11 mouse cellular contexts compared by ENCODE assay signal in the genomic region with DNA sequence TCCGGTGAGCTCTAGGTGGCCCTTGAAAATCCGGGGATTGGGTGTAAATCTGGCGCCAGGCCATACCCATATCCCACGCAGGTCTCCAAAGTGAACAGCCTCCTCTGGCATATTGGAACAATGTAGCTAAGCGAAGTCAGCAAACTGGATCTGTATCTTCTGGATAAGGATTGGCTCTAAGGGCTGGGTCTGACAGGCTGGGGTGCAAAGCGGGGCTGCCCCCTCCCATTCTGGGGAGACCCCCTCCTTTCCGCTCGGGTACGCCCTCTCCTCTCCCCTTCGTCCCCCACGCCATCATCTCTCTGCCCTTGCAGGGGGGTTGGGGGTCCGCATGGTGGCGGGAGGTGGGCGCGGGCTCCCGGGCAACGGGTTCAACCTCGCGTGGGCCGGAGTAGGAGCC. TPM values are rescaled to one million over a fixed set of nuclear protein-coding genes. Genes with fewer than 3 reads are reported as not detected.
A peak's percentile ranks its signal among the peaks of the same experiment; 100 is the strongest.
DNase-seq lines count a peak whose midpoint lies in the region; ATAC-seq and TF ChIP-seq lines count a peak whose summit lies in the region.
"Had no signal": no experiment of that assay in that cellular context is flagged by ENCODE, and none has a peak within 500 bp of the region (broad histone marks: within the 10 kb centered on the region; RNA-seq: fewer than 3 reads in every experiment).

No protein-coding gene starts in this region.

- DNase-seq in forebrain, embryonic 11.5 days (ENCODE audit: low spot score): no peak
- peak; percentile 2 for DNase-seq in midbrain, postnatal 0 days (ENCODE audit: low spot score)
- DNase-seq in retina, embryonic 14.5 days (ENCODE audit: low spot score): no peak
- no peak for DNase-seq in layer of hippocampus, adult 8-10 months (ENCODE audit: low spot score in 2 of 2)
- DNase-seq: kidney, adult 18-20 months had no signal

- peak; percentile 33; the same call in 1 of the 2 replicates for ATAC-seq in forebrain, embryonic 11.5 days (replicated peaks; ENCODE audit: low FRiP score)
- no peak for ATAC-seq in forebrain, embryonic 13.5 days
- ATAC-seq in midbrain, postnatal 0 days (ENCODE audit: low FRiP score): no peak
- no peak for ATAC-seq in midbrain, embryonic 13.5 days
- peak; percentile 78 to 89 for ATAC-seq in hematopoietic stem cell, adult 5-6 weeks (replicated peaks in 1 of 2; ENCODE audit: insufficient read depth in 1 of 2, low FRiP score in 2 of 2, low TSS enrichment in 1 of 2, low read depth in 1 of 2, poor library complexity in 2 of 2, severe bottlenecking in 2 of 2)
- peak; percentile 68; the same call in 1 of the 2 replicates for ATAC-seq in stomach, embryonic 15.5 days (ENCODE audit: insufficient read depth, low FRiP score, low read depth)

- no peaks in the 10 kb centered on the region for H3K4me1 ChIP-seq in forebrain, embryonic 11.5 days (replicated peaks; ENCODE audit: control insufficient read depth, insufficient read depth, low read length)
- no peaks in the 10 kb centered on the region for H3K4me1 ChIP-seq in forebrain, embryonic 13.5 days
- H3K4me1 ChIP-seq in midbrain, postnatal 0 days (ENCODE audit: insufficient read depth, low read length): no peaks in the 10 kb centered on the region
- no peaks in the 10 kb centered on the region for H3K4me1 ChIP-seq in midbrain, embryonic 13.5 days (replicated peaks)
- no peaks in the 10 kb centered on the region for H3K4me1 ChIP-seq in stomach, embryonic 15.5 days
- H3K4me1 ChIP-seq: limb, embryonic 15.5 days had no signal

- H3K36me3 ChIP-seq in forebrain, embryonic 11.5 days (ENCODE audit: control insufficient read depth, insufficient read depth, low read length): no peaks in the 10 kb centered on the region
- no peaks in the 10 kb centered on the region for H3K36me3 ChIP-seq in forebrain, embryonic 13.5 days (ENCODE audit: poor library complexity, severe bottlenecking)
- no peaks in the 10 kb centered on the region for H3K36me3 ChIP-seq in midbrain, postnatal 0 days (ENCODE audit: insufficient read depth, low read length)
- H3K36me3 ChIP-seq in midbrain, embryonic 13.5 days: no peaks in the 10 kb centered on the region
- H3K36me3 ChIP-seq in stomach, embryonic 15.5 days: no peaks in the 10 kb centered on the region
- H3K36me3 ChIP-seq: limb, embryonic 15.5 days had no signal

- TF ChIP-seq CTCF in midbrain, postnatal 0 days (IDR thresholded peaks at IDR 0.05): no peak

- H3K27me3 ChIP-seq in forebrain, embryonic 11.5 days (ENCODE audit: control insufficient read depth, insufficient read depth, low read length): no peaks in the 10 kb centered on the region
- no peaks in the 10 kb centered on the region for H3K27me3 ChIP-seq in forebrain, embryonic 13.5 days
- H3K27me3 ChIP-seq in midbrain, postnatal 0 days (ENCODE audit: insufficient read depth, low read length): no peaks in the 10 kb centered on the region
- H3K27me3 ChIP-seq in midbrain, embryonic 13.5 days: no peaks in the 10 kb centered on the region
- H3K27me3 ChIP-seq in stomach, embryonic 15.5 days (replicated peaks): no peaks in the 10 kb centered on the region
- H3K27me3 ChIP-seq: CH12.LX; limb, embryonic 15.5 days had no signal

- H3K9me3 ChIP-seq in forebrain, embryonic 11.5 days (ENCODE audit: control insufficient read depth, low read length): peaks cover 3% of the 10 kb centered on the region; the same call in 1 of the 2 replicates
- peaks cover 5% of the 10 kb centered on the region for H3K9me3 ChIP-seq in forebrain, embryonic 13.5 days (replicated peaks)
- peaks cover 4% of the 10 kb centered on the region; the same call in 1 of the 2 replicates for H3K9me3 ChIP-seq in midbrain, postnatal 0 days (ENCODE audit: low read length)
- H3K9me3 ChIP-seq in midbrain, embryonic 13.5 days: peaks cover 8% of the 10 kb centered on the region; the same call in 1 of the 2 replicates
- no peaks in the 10 kb centered on the region for H3K9me3 ChIP-seq in stomach, embryonic 15.5 days

- H3K27ac ChIP-seq in forebrain, embryonic 11.5 days (ENCODE audit: low read depth, low read length): no peak overlapping the region
- no peak overlapping the region for H3K27ac ChIP-seq in forebrain, embryonic 13.5 days
- H3K27ac ChIP-seq in midbrain, postnatal 0 days (ENCODE audit: low read depth, low read length): no peak overlapping the region
- no peak overlapping the region for H3K27ac ChIP-seq in midbrain, embryonic 13.5 days
- no peak overlapping the region for H3K27ac ChIP-seq in stomach, embryonic 15.5 days
- H3K27ac ChIP-seq: limb, embryonic 15.5 days had no signal

- H3K4me3 ChIP-seq in forebrain, embryonic 11.5 days (ENCODE audit: low read depth, low read length): no peak overlapping the region
- no peak overlapping the region for H3K4me3 ChIP-seq in forebrain, embryonic 13.5 days
- no peak overlapping the region for H3K4me3 ChIP-seq in midbrain, postnatal 0 days (ENCODE audit: low read depth, low read length)
- no peak overlapping the region for H3K4me3 ChIP-seq in midbrain, embryonic 13.5 days (replicated peaks)
- H3K4me3 ChIP-seq in stomach, embryonic 15.5 days (replicated peaks): no peak overlapping the region
- H3K4me3 ChIP-seq: limb, embryonic 15.5 days had no signal

- no peak overlapping the region for H3K4me2 ChIP-seq in forebrain, embryonic 11.5 days (ENCODE audit: low read depth, low read length, severe bottlenecking)
- no peak overlapping the region for H3K4me2 ChIP-seq in forebrain, embryonic 13.5 days
- H3K4me2 ChIP-seq in midbrain, postnatal 0 days (ENCODE audit: low read depth, low read length, poor library complexity, severe bottlenecking): no peak overlapping the region
- H3K4me2 ChIP-seq in midbrain, embryonic 13.5 days (replicated peaks): no peak overlapping the region
- H3K4me2 ChIP-seq in stomach, embryonic 15.5 days: no peak overlapping the region
- H3K4me2 ChIP-seq: limb, embryonic 15.5 days had no signal

- 91% methylated on average over 20 of the region's 20 CpGs for WGBS in forebrain, embryonic 11.5 days
- WGBS in forebrain, embryonic 13.5 days: 81% methylated on average over 20 of the region's 20 CpGs
- 96% methylated on average over 20 of the region's 20 CpGs for WGBS in midbrain, postnatal 0 days
- WGBS in midbrain, embryonic 13.5 days: 88% methylated on average over 20 of the region's 20 CpGs
- WGBS in stomach, embryonic 15.5 days: 82% methylated on average over 20 of the region's 20 CpGs

- H3K9ac ChIP-seq in forebrain, embryonic 11.5 days (ENCODE audit: low read length): no peak overlapping the region
- no peak overlapping the region for H3K9ac ChIP-seq in forebrain, embryonic 13.5 days
- no peak overlapping the region for H3K9ac ChIP-seq in midbrain, postnatal 0 days (replicated peaks; ENCODE audit: low read length, poor library complexity, severe bottlenecking)
- H3K9ac ChIP-seq in midbrain, embryonic 13.5 days (replicated peaks): no peak overlapping the region
- no peak overlapping the region for H3K9ac ChIP-seq in stomach, embryonic 15.5 days
- H3K9ac ChIP-seq: limb, embryonic 15.5 days had no signal

RNA-seq across cellular contexts. Expression of gene Zfp945, which starts 9.4 kb away (rescaled TPM):
- 24.6 and 29.1 TPM in 2 replicates for polyA plus RNA-seq in forebrain, embryonic 11.5 days (2014; fragmentation: Nextera tagmentation; extraction: Ambion mirVana)
- 25.4 and 26.7 TPM in 2 replicates for polyA plus RNA-seq in forebrain, embryonic 13.5 days (2015; fragmentation: Nextera tagmentation; extraction: Ambion mirVana)
- 16.0 and 18.5 TPM in 2 replicates for total RNA-seq in midbrain, postnatal 0 days (2014; rRNA removed)
- polyA plus RNA-seq in midbrain, postnatal 0 days (2015; fragmentation: Nextera tagmentation; extraction: Ambion mirVana): 13.9 and 14.4 TPM in 2 replicates
- 23.7 and 26.5 TPM in 2 replicates for polyA plus RNA-seq in midbrain, embryonic 13.5 days (2015; fragmentation: Nextera tagmentation; extraction: Ambion mirVana)
- total RNA-seq in hematopoietic stem cell, adult 5-6 weeks (2017): 16.7 and 30.3 TPM in 2 replicates
- polyA plus RNA-seq in stomach, embryonic 15.5 days (2015; fragmentation: Nextera tagmentation; extraction: Ambion mirVana): 19.3 and 19.9 TPM in 2 replicates
- 10 to 100 TPM; 10.5 to 13.3 (median 11.9) TPM for total RNA-seq in layer of hippocampus, adult 8-10 months (2022)

Comparison
In these comparisons a context has a peak if more than half of its experiments do, and no peak if none do; other contexts are left out.
1. ATAC-seq: peak in forebrain, embryonic 11.5 days (single experiment), hematopoietic stem cell, adult 5-6 weeks (2 of 2) and stomach, embryonic 15.5 days (single experiment); none in forebrain, embryonic 13.5 days (single experiment), midbrain, postnatal 0 days (single experiment) and midbrain, embryonic 13.5 days (single experiment).